Comparison of ENCODE assay signal across 21 mouse cellular contexts in the genomic region with DNA sequence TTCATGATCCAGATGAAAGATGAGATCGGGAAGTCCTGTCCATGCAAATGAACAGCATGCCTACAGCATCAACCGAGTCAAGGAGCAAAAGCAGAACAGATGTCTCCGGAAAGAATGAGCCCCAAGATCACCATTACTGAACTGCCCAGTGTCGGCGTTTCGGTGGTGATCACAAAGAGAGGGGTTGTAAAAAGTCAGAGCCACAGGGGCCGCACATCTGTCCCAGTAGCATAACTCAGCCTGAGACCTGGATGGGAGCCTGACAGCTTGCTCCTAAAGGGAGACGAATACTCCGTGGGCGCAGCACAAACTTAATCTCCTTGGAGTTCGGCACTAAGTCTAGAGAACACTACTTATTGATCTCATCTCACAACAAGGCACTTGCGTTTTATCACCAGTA.
DNase-seq lines count a peak whose midpoint lies in the region; ATAC-seq lines count a peak whose summit lies in the region.
"Had no signal": no experiment of that assay in that cellular context is flagged by ENCODE, and none has a peak within 500 bp of the region (broad histone marks: within the 10 kb centered on the region; RNA-seq: fewer than 3 reads in every experiment).

No protein-coding gene starts in this region.

- no peak overlapping the region for H3K9ac ChIP-seq in hindbrain, embryonic 11.5 days (ENCODE audit: low read depth, low read length)
- no peak overlapping the region for H3K9ac ChIP-seq in hindbrain, embryonic 13.5 days
- H3K9ac ChIP-seq in neural tube, embryonic 13.5 days, result no peak overlapping the region
- H3K9ac ChIP-seq in neural tube, embryonic 15.5 days (replicated peaks), result no peak overlapping the region
- H3K9ac ChIP-seq: embryonic facial prominence, embryonic 13.5 days; embryonic facial prominence, embryonic 15.5 days; forebrain, embryonic 12.5 days had no signal

- H3K27me3 ChIP-seq in hindbrain, embryonic 11.5 days (ENCODE audit: control insufficient read depth, insufficient read depth, low read length), result no peaks in the 10 kb centered on the region
- no peaks in the 10 kb centered on the region for H3K27me3 ChIP-seq in hindbrain, embryonic 13.5 days
- no peaks in the 10 kb centered on the region for H3K27me3 ChIP-seq in neural tube, embryonic 13.5 days
- H3K27me3 ChIP-seq in neural tube, embryonic 15.5 days (replicated peaks), result no peaks in the 10 kb centered on the region
- H3K27me3 ChIP-seq: embryonic facial prominence, embryonic 13.5 days; embryonic facial prominence, embryonic 15.5 days; forebrain, embryonic 12.5 days had no signal

- no peaks in the 10 kb centered on the region for H3K36me3 ChIP-seq in hindbrain, embryonic 11.5 days (ENCODE audit: control insufficient read depth, insufficient read depth, low read length)
- no peaks in the 10 kb centered on the region for H3K36me3 ChIP-seq in hindbrain, embryonic 13.5 days
- no peaks in the 10 kb centered on the region for H3K36me3 ChIP-seq in neural tube, embryonic 13.5 days
- H3K36me3 ChIP-seq in neural tube, embryonic 15.5 days, result no peaks in the 10 kb centered on the region
- H3K36me3 ChIP-seq: embryonic facial prominence, embryonic 13.5 days; embryonic facial prominence, embryonic 15.5 days; forebrain, embryonic 10.5 days; forebrain, embryonic 12.5 days had no signal

- WGBS in hindbrain, embryonic 11.5 days, result 74% methylated on average over 12 of the region's 12 CpGs
- WGBS in hindbrain, embryonic 13.5 days, result 70% methylated on average over 12 of the region's 12 CpGs
- WGBS in neural tube, embryonic 13.5 days, result 29% methylated on average over 12 of the region's 12 CpGs
- 21% methylated on average over 12 of the region's 12 CpGs for WGBS in neural tube, embryonic 15.5 days

- H3K4me3 ChIP-seq in hindbrain, embryonic 11.5 days (ENCODE audit: low read depth, low read length), result no peak overlapping the region
- no peak overlapping the region for H3K4me3 ChIP-seq in hindbrain, embryonic 13.5 days
- no peak overlapping the region for H3K4me3 ChIP-seq in neural tube, embryonic 13.5 days
- 0 out of 2 replicates have a peak overlapping the region, but pooled peaks have one; percentile 2 for H3K4me3 ChIP-seq in neural tube, embryonic 15.5 days (replicated peaks)
- H3K4me3 ChIP-seq: embryonic facial prominence, embryonic 13.5 days; embryonic facial prominence, embryonic 15.5 days; erythroblast, embryonic 14.5 days; forebrain, embryonic 10.5 days; forebrain, embryonic 12.5 days had no signal

- no peaks in the 10 kb centered on the region for H3K4me1 ChIP-seq in hindbrain, embryonic 11.5 days (replicated peaks; ENCODE audit: control insufficient read depth, insufficient read depth, low read length)
- no peaks in the 10 kb centered on the region for H3K4me1 ChIP-seq in hindbrain, embryonic 13.5 days (replicated peaks)
- H3K4me1 ChIP-seq in neural tube, embryonic 13.5 days (replicated peaks), result 0 out of 2 replicates have a peak, but pooled peaks cover 3% of the 10 kb centered on the region
- peaks cover 8% of the 10 kb centered on the region for H3K4me1 ChIP-seq in neural tube, embryonic 15.5 days
- H3K4me1 ChIP-seq: embryonic facial prominence, embryonic 15.5 days; forebrain, embryonic 10.5 days had no signal

- no peaks in the 10 kb centered on the region for H3K9me3 ChIP-seq in hindbrain, embryonic 11.5 days (ENCODE audit: control insufficient read depth, low read length)
- H3K9me3 ChIP-seq in hindbrain, embryonic 13.5 days, result no peaks in the 10 kb centered on the region
- H3K9me3 ChIP-seq in neural tube, embryonic 13.5 days, result no peaks in the 10 kb centered on the region
- no peaks in the 10 kb centered on the region for H3K9me3 ChIP-seq in neural tube, embryonic 15.5 days (replicated peaks)
- H3K9me3 ChIP-seq: embryonic facial prominence, embryonic 13.5 days; embryonic facial prominence, embryonic 15.5 days; forebrain, embryonic 10.5 days; forebrain, embryonic 12.5 days had no signal

- no peak overlapping the region for H3K27ac ChIP-seq in hindbrain, embryonic 11.5 days (ENCODE audit: low read depth, low read length)
- H3K27ac ChIP-seq in hindbrain, embryonic 13.5 days, result no peak overlapping the region
- no peak overlapping the region for H3K27ac ChIP-seq in neural tube, embryonic 13.5 days (replicated peaks)
- no peak overlapping the region for H3K27ac ChIP-seq in neural tube, embryonic 15.5 days (replicated peaks)
- H3K27ac ChIP-seq: embryonic facial prominence, embryonic 13.5 days; embryonic facial prominence, embryonic 15.5 days; forebrain, embryonic 10.5 days; forebrain, embryonic 12.5 days had no signal

- 0 out of 2 replicates have a peak, but pooled peaks have one; percentile 18 for ATAC-seq in hindbrain, embryonic 11.5 days (ENCODE audit: low FRiP score)
- no peak for ATAC-seq in hindbrain, embryonic 13.5 days (ENCODE audit: low FRiP score)
- peak; percentile 32 for ATAC-seq in neural tube, embryonic 13.5 days (ENCODE audit: low read depth)
- peak; percentile 59; the same call in 1 of the 2 replicates for ATAC-seq in neural tube, embryonic 15.5 days (ENCODE audit: low FRiP score)
- ATAC-seq: forebrain, embryonic 14.5 days; forebrain, embryonic 16.5 days had no signal

- no peak overlapping the region for H3K4me2 ChIP-seq in hindbrain, embryonic 11.5 days (replicated peaks; ENCODE audit: low read depth, low read length)
- H3K4me2 ChIP-seq in hindbrain, embryonic 13.5 days, result no peak overlapping the region
- H3K4me2 ChIP-seq in neural tube, embryonic 13.5 days, result peak overlapping the region; percentile 20; the same call in 1 of the 2 replicates
- H3K4me2 ChIP-seq in neural tube, embryonic 15.5 days, result peak overlapping the region; percentile 40
- H3K4me2 ChIP-seq: embryonic facial prominence, embryonic 13.5 days; embryonic facial prominence, embryonic 15.5 days; forebrain, embryonic 12.5 days had no signal

- DNase-seq in hindbrain, embryonic 11.5 days (ENCODE audit: low spot score), result no peak
- peak; percentile 20 for DNase-seq in mesoderm, embryonic 11.5 days (ENCODE audit: low read depth, low spot score)
- no peak for DNase-seq in frontal cortex, postnatal 10 days (ENCODE audit: low spot score in 2 of 2)
- no peak for DNase-seq in thymus, postnatal 10 days (ENCODE audit: low spot score in 2 of 2)
- DNase-seq: adrenal gland, adult 2 months; adrenal gland, postnatal 10 days; adrenal gland, postnatal 25 days; cerebellum, adult 11 months; cerebellum, adult 8-10 months; cerebellum, adult 9-11 months; cerebellum, postnatal 36 days had no signal

Comparison
In these comparisons a context has a peak if more than half of its experiments do, and no peak if none do; other contexts are left out.
1. H3K4me2 ChIP-seq: peak in neural tube, embryonic 13.5 days (single experiment) and neural tube, embryonic 15.5 days (single experiment); none in hindbrain, embryonic 11.5 days (single experiment) and hindbrain, embryonic 13.5 days (single experiment).